Mouse (Mus musculus): Measurements from ENCODE around the gene Selp. TPM values are rescaled to one million over a fixed set of nuclear protein-coding genes. Genes with fewer than 3 reads are reported as not detected.

Selp gene
- polyA plus RNA-seq, 1 experiment = not detected

DNA sequence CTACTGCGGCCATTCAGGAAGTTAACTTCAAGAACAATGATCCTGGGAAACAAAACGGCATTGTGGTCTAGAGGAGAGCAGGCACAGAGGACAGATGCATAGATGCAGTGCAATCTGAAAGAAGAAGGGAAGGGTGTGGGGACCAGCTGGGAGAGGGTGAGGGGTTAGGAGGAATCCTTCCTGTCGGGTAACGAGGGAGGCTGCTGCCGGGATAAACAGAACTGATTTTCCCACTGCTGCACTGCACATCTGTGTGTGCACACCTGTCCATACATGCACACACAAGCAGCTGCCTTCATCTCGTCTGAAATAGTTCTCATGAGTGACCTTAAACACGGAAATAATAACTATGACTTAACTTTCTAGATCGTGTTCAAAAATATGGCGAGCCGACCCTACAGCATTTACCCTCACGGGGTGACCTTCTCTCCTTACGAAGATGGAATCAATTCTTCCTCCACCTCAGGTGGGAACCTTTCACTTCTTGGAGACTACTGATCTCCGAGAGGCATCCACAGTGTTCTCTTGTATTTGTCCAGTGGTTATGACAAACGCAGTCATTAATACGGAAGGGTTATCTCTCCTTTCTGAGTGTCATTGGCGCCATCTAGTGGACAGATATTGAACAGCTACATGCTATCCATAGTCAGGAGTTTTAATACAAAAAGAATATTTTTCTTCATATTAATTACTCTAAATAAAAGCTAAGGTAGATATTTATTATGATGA is 69.2 kb downstream of the Selp start:
- peak overlapping the region; percentile 26; the same call in 1 of the 2 replicates for H3K27ac ChIP-seq (ENCODE audit: insufficient read depth, low read depth, low read length)
- 0 out of 2 replicates have a peak, but pooled peaks cover 3% of the 10 kb centered on the region for H3K4me1 ChIP-seq (ENCODE audit: control insufficient read depth, insufficient read depth, low read length)
- no peak for TF ChIP-seq CTCF (IDR thresholded peaks at IDR 0.05; ENCODE audit: insufficient read depth, low read depth, low read length)
- WGBS = 39% methylated on average over 16 of the region's 16 CpGs
- peak overlapping the region; percentile 23 for H3K4me3 ChIP-seq (ENCODE audit: insufficient read depth, low read depth, low read length)

DNA sequence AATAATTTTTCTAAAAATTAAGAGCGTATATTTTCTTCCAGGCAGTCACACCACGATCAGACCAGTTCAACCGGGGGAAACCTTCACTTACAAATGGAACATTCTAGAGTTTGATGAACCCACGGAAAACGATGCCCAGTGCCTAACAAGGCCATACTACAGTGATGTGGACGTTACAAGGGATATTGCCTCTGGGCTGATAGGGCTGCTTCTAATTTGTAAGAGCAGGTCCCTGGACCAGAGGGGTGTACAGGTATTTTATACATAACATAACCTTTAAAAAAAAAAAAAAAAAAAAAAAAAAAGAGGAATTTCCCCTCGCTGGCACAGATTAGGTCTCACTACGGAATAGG is 69.8 kb downstream of the Selp start:
- 31% methylated on average over 8 of the region's 8 CpGs for WGBS
- TF ChIP-seq POLR2A (IDR thresholded peaks at IDR 0.05; ENCODE audit: insufficient read depth, low read depth, low read length) = no peak
- no peak for TF ChIP-seq CTCF (IDR thresholded peaks at IDR 0.05; ENCODE audit: insufficient read depth, low read depth, low read length)
- no peak overlapping the region for H3K27ac ChIP-seq (ENCODE audit: insufficient read depth, low read depth, low read length)
- 0 out of 2 replicates have a peak, but pooled peaks cover 3% of the 10 kb centered on the region for H3K4me1 ChIP-seq (ENCODE audit: control insufficient read depth, insufficient read depth, low read length)
- no peak overlapping the region for H3K4me3 ChIP-seq (ENCODE audit: insufficient read depth, low read depth, low read length)

DNA sequence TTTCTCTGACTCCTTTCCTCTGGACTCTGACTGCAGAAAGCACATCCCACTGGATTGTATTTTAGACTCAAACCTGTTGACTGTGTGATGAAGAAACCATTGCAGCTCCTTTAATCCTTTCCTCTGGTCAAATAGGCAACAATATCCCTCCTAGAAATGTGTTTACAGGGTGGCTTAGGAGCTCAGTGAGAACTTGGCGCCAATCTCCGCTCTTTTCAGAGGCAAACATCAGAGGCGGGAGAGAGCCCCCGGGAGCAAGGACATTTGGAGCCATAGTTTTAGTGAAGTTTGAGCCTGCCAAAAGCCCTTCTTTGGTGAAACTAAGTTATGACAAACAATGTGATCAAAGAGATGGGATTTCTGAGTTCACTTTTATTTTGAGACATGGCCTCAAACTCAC is 70.3 kb downstream of the Selp start:
- H3K27ac ChIP-seq (ENCODE audit: insufficient read depth, low read depth, low read length) = no peak overlapping the region
- WGBS = 41% methylated on average over 4 of the region's 4 CpGs
- no peak overlapping the region for H3K4me3 ChIP-seq (ENCODE audit: insufficient read depth, low read depth, low read length)
- TF ChIP-seq POLR2A (IDR thresholded peaks at IDR 0.05; ENCODE audit: insufficient read depth, low read depth, low read length) (no peak), CTCF (IDR thresholded peaks at IDR 0.05; ENCODE audit: insufficient read depth, low read depth, low read length) (no peak)
- 0 out of 2 replicates have a peak, but pooled peaks cover 3% of the 10 kb centered on the region for H3K4me1 ChIP-seq (ENCODE audit: control insufficient read depth, insufficient read depth, low read length)

DNA sequence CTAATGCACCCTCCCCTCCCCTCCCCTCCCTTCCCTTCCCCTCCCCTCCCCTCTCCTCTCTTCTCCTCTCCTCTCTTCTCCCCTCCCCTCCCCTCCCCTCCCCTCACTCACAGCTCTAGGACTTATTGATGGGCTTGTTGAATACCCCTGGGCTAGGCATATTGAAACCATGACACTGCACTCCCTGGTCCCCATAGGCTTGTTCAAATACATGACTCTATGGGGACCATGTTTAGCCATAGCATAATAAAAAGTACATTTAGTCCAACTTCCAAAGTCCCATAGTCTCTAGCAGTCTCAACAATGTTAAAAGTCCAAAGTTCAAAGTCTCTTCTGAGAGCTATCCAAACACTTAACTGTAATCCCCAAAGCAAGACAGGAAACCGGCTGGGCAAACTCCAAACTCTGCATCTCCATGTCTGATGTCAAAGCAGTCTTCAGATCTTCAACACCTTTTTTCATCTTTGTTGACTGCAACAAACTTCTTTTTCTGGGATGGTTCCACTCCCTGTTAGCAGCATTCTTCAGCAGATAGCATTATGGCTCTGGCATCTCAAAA is 72.0 kb downstream of the Selp start:
- H3K4me3 ChIP-seq (ENCODE audit: insufficient read depth, low read depth, low read length) = no peak overlapping the region
- TF ChIP-seq CTCF (IDR thresholded peaks at IDR 0.05; ENCODE audit: insufficient read depth, low read depth, low read length) = no peak
- TF ChIP-seq POLR2A (IDR thresholded peaks at IDR 0.05; ENCODE audit: insufficient read depth, low read depth, low read length) = no peak
- no peak overlapping the region for H3K27ac ChIP-seq (ENCODE audit: insufficient read depth, low read depth, low read length)
- 92% methylated on average over 1 of the region's 1 CpGs for WGBS
- H3K4me1 ChIP-seq (ENCODE audit: control insufficient read depth, insufficient read depth, low read length) = 0 out of 2 replicates have a peak, but pooled peaks cover 3% of the 10 kb centered on the region

DNA sequence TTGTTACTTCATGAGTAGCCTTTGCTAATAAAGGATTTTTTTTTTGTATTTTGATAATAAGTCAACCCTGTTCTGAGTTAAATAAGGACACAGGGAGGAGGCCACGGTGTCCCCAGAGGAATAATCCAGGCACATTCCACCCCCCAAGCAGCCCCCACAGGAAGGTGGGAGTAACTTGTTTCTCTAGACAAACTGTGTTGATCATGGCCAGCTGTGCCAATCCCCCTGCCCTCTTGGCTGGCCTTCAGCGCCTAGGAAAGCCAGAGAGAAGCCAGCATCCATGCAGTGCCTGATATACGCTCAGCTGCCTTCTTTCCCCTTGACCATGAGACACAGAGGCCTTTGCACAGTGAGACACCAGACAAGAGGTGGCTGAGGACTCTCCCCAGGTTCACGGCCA is 84.5 kb downstream of the Selp start:
- H3K4me1 ChIP-seq (ENCODE audit: control insufficient read depth, insufficient read depth, low read length) = no peaks in the 10 kb centered on the region
- no peak for TF ChIP-seq CTCF (IDR thresholded peaks at IDR 0.05; ENCODE audit: insufficient read depth, low read depth, low read length)
- TF ChIP-seq POLR2A (IDR thresholded peaks at IDR 0.05; ENCODE audit: insufficient read depth, low read depth, low read length) = no peak
- no peak overlapping the region for H3K27ac ChIP-seq (ENCODE audit: insufficient read depth, low read depth, low read length)
- H3K4me3 ChIP-seq (ENCODE audit: insufficient read depth, low read depth, low read length) = no peak overlapping the region
- 87% methylated on average over 4 of the region's 4 CpGs for WGBS

Other genes with a start within 250 kb of the Selp start
- gene Scyl3, start 186.2 kb upstream of the Selp start, polyA plus RNA-seq (2012; ENCODE audit: insufficient read depth, insufficient read length, low replicate concordance, missing spikeins) = not detected in 2 replicates
- not detected in 2 replicates for gene BC055324, start 120.5 kb upstream of the Selp start, polyA plus RNA-seq (2012; ENCODE audit: insufficient read depth, insufficient read length, low replicate concordance, missing spikeins)
- not detected in 2 replicates for gene Mettl18, start 120.4 kb upstream of the Selp start, polyA plus RNA-seq (2012; ENCODE audit: insufficient read depth, insufficient read length, low replicate concordance, missing spikeins)
- not detected in 2 replicates for gene Sele, start 67.0 kb upstream of the Selp start, polyA plus RNA-seq (2012; ENCODE audit: insufficient read depth, insufficient read length, low replicate concordance, missing spikeins)
- not detected in 2 replicates for gene Sell, start 53.3 kb upstream of the Selp start, polyA plus RNA-seq (2012; ENCODE audit: insufficient read depth, insufficient read length, low replicate concordance, missing spikeins)
- not detected in 2 replicates for gene F5, start 36.6 kb downstream of the Selp start, polyA plus RNA-seq (2012; ENCODE audit: insufficient read depth, insufficient read length, low replicate concordance, missing spikeins)
- not detected in 2 replicates for gene Slc19a2, start 133.8 kb downstream of the Selp start, polyA plus RNA-seq (2012; ENCODE audit: insufficient read depth, insufficient read length, low replicate concordance, missing spikeins)
- gene Ccdc181, start 160.3 kb downstream of the Selp start, polyA plus RNA-seq (2012; ENCODE audit: insufficient read depth, insufficient read length, low replicate concordance, missing spikeins) = not detected in 2 replicates
- not detected in 2 replicates for gene Nme7, start 188.9 kb downstream of the Selp start, polyA plus RNA-seq (2012; ENCODE audit: insufficient read depth, insufficient read length, low replicate concordance, missing spikeins)
- not detected in 2 replicates for gene Blzf1, start 192.2 kb downstream of the Selp start, polyA plus RNA-seq (2012; ENCODE audit: insufficient read depth, insufficient read length, low replicate concordance, missing spikeins)